12 mouse cellular contexts compared by ENCODE assay signal in the genomic region with DNA sequence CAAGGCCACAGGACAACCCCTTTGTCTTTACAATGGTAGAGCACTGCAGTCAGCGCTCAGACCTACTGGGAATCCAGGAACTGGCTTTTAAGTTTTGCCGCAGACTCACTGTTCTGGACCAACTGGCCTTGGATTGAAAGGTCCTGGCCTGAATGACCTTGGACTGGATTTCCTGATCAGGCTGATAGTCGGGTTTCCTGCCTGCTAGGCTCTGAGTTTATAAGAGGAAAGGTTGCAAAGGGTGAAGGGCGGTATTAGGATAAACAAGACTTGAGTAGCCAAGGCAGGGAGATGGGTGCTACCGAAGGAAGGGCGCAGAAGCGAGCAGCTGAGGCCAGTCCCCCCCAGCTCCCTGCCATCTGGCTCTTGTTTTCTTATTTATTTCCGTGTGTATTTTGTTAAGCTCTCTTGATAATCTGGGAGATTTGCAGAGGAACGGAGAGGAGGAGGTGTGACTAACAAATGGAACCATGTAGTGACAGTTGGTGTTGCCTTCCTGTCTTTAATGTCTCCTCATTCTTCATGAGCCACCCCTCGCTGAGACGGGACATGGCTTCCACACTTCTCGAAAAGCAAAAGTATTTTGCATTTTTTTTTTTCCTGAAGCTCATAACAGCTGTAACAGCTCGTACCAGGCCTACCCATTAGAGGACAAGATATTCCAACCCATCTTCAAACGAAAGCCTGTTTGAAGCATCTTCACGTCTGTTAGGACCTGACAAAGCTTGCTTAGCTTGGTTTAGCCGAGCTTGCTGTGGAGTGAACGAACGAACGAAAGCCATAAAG.
A peak's percentile ranks its signal among the peaks of the same experiment; 100 is the strongest.
DNase-seq lines count a peak whose midpoint lies in the region; ATAC-seq and TF ChIP-seq lines count a peak whose summit lies in the region.
"Had no signal": no experiment of that assay in that cellular context is flagged by ENCODE, and none has a peak within 500 bp of the region (broad histone marks: within the 10 kb centered on the region; RNA-seq: fewer than 3 reads in every experiment).

No protein-coding gene starts in this region.

- 61% methylated on average over 19 of the region's 19 CpGs for WGBS in liver, adult 2 months
- WGBS in bone marrow, adult 2 months: 29% methylated on average over 19 of the region's 19 CpGs

- peak; percentile 79 for DNase-seq in liver, adult 2 months (ENCODE audit: extremely low read depth, low read depth, low spot score)
- DNase-seq in liver: no peak
- peak; percentile 51 to 65 for DNase-seq in kidney, postnatal 36 days
- no peak for DNase-seq in heart, postnatal 14 days
- no peak for DNase-seq in left cerebral cortex, adult 11 months (ENCODE audit: low spot score)
- DNase-seq: cerebellum, adult 11-12 months had no signal

- no peak overlapping the region for H3K27ac ChIP-seq in liver, adult 2 months (replicated peaks; ENCODE audit: insufficient read depth, low read depth, low read length)
- peak overlapping the region; percentile 38; the same call in 1 of the 2 replicates for H3K27ac ChIP-seq in bone marrow, adult 2 months (ENCODE audit: control insufficient read depth, insufficient read depth, low read depth, low read length, poor library complexity)
- H3K27ac ChIP-seq: limb, embryonic 12.5 days; stomach, embryonic 15.5 days had no signal

- no peak for TF ChIP-seq POLR2A in liver, adult 2 months (IDR thresholded peaks at IDR 0.05; ENCODE audit: extremely low read depth, insufficient read depth, low read length)
- no peak for TF ChIP-seq POLR2A in bone marrow, adult 2 months (IDR thresholded peaks at IDR 0.05; ENCODE audit: borderline replicate concordance, control insufficient read depth, low read depth, low read length)

- no peak overlapping the region for H3K9ac ChIP-seq in liver, adult 2 months (ENCODE audit: low read depth, low read length)
- H3K9ac ChIP-seq: limb, embryonic 12.5 days; stomach, embryonic 15.5 days had no signal

- H3K4me1 ChIP-seq in liver, adult 2 months (ENCODE audit: control insufficient read depth, insufficient read depth, low read length): peaks cover 7% of the 10 kb centered on the region; the same call in 1 of the 2 replicates
- peaks cover 2% of the 10 kb centered on the region; the same call in 1 of the 2 replicates for H3K4me1 ChIP-seq in bone marrow, adult 2 months (ENCODE audit: control insufficient read depth, insufficient read depth, low read length)
- H3K4me1 ChIP-seq: stomach, embryonic 15.5 days had no signal

- peak; percentile 29 for ATAC-seq in megakaryocyte progenitor cell, adult 5-6 weeks (replicated peaks; ENCODE audit: poor library complexity)
- ATAC-seq in activated CD4-positive, CD25-positive, alpha-beta regulatory T cell, adult 4 months: no peak

- TF ChIP-seq CTCF in liver, adult 2 months (IDR thresholded peaks at IDR 0.05; ENCODE audit: low read depth, low read length): no peak
- no peak for TF ChIP-seq CTCF in bone marrow, adult 2 months (IDR thresholded peaks at IDR 0.05; ENCODE audit: control insufficient read depth, insufficient read depth, low read length)

- intact Hi-C loops in heart, postnatal 14 days (cut with DNase I): loop anchor here (10.0 kb wide), 1 partner anchor 158 kb away; a partner anchor contains a TSS

- H3K79me2 ChIP-seq in liver, adult 2 months (ENCODE audit: control insufficient read depth, insufficient read depth, low read length): no peaks in the 10 kb centered on the region

- no peaks in the 10 kb centered on the region for H3K36me3 ChIP-seq in liver, adult 2 months (ENCODE audit: control insufficient read depth, insufficient read depth, low read length)
- H3K36me3 ChIP-seq: G1E; limb, embryonic 12.5 days; stomach, embryonic 15.5 days had no signal

- H3K4me3 ChIP-seq in liver, adult 2 months (ENCODE audit: insufficient read depth, low read depth, low read length): no peak overlapping the region
- peak overlapping the region; percentile 46 for H3K4me3 ChIP-seq in bone marrow, adult 2 months (replicated peaks; ENCODE audit: control insufficient read depth, low read depth, low read length)
- H3K4me3 ChIP-seq: limb, embryonic 12.5 days; stomach, embryonic 15.5 days had no signal

- no peaks in the 10 kb centered on the region for H3K27me3 ChIP-seq in liver, adult 2 months (ENCODE audit: control insufficient read depth, insufficient read depth, low read length)
- H3K27me3 ChIP-seq: limb, embryonic 12.5 days; stomach, embryonic 15.5 days had no signal

Comparison
In these comparisons a context has a peak if more than half of its experiments do, and no peak if none do; other contexts are left out.
1. DNase-seq: peak in liver, adult 2 months (single experiment) and kidney, postnatal 36 days (2 of 2); none in liver (single experiment), heart, postnatal 14 days (0 of 2) and left cerebral cortex, adult 11 months (single experiment).